Mouse (Mus musculus): ENCODE measurements around the gene Bbip1. TPM values are rescaled to one million over a fixed set of nuclear protein-coding genes. Genes with fewer than 3 reads are reported as not detected.
"Not testable (repeated sequence)": the region's sequence is repeated elsewhere in the genome, so short reads cannot be mapped to it uniquely, and the experiment has no call there.

Bbip1 gene
- total and polyA plus RNA-seq, 2 experiments from 2014 or later: 138 to 196 TPM

DNA sequence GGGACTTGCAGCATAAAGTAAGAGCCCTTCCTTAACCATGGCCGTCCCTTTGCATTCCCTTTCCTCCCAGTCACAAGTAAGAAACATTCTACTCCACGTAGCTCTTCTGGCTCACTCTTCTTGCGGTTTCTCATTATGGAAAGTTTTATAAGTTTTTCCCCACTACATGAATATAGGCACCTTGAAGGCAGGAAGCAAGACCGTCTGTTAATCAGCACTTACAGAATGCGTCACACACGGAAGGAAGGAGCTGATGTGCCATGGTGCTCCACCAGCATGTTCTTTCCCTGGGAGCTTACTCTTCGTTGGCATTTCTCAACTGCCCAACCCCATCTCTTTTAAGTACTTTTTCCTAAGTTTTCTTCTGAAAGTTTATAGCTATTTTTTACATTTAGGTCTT is 27.5 kb upstream of the Bbip1 start:
- H3K9ac ChIP-seq: no peak overlapping the region
- no peak overlapping the region for H3K4me2 ChIP-seq (ENCODE audit: low read depth)
- no peaks in the 10 kb centered on the region for H3K4me1 ChIP-seq (ENCODE audit: insufficient read depth)
- TF ChIP-seq CTCF (IDR thresholded peaks at IDR 0.05; ENCODE audit: low read depth): no peak
- WGBS: 86% methylated on average over 7 of the region's 7 CpGs
- no peaks in the 10 kb centered on the region for H3K9me3 ChIP-seq (ENCODE audit: low read length)
- no peak overlapping the region for H3K27ac ChIP-seq (ENCODE audit: low read depth, low read length)
- no peak overlapping the region for H3K4me3 ChIP-seq (ENCODE audit: low read depth, low read length)
- H3K36me3 ChIP-seq (ENCODE audit: insufficient read depth): no peaks in the 10 kb centered on the region
- H3K27me3 ChIP-seq (ENCODE audit: insufficient read depth, low read length): no peaks in the 10 kb centered on the region
- DNase-seq: no peak
- ATAC-seq: no peak

DNA sequence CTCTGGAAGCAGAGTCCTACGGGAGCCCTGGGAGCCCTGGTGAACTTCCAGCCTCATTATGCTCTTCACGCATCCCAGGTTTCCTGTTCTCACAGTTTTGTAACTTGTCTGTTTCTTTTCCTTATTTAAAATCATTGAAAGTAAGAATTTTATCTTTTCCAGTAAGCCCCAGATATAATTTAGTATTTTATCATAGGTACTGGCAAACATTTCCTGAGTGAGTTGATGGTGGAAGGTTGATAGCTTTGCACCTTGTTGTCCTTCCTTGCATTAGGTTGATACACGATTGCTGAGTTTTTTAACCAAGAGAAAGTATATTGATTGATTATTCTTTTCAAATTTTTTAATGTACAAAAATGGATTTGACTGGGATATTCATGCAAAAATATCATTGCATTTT is 24.8 kb upstream of the Bbip1 start:
- no peak overlapping the region for H3K4me2 ChIP-seq (ENCODE audit: low read depth)
- H3K27ac ChIP-seq (ENCODE audit: low read depth, low read length): no peak overlapping the region
- no peaks in the 10 kb centered on the region for H3K27me3 ChIP-seq (ENCODE audit: insufficient read depth, low read length)
- no peaks in the 10 kb centered on the region for H3K9me3 ChIP-seq (ENCODE audit: low read length)
- WGBS: 94% methylated on average over 3 of the region's 3 CpGs
- no peaks in the 10 kb centered on the region for H3K36me3 ChIP-seq (ENCODE audit: insufficient read depth)
- no peak overlapping the region for H3K9ac ChIP-seq
- DNase-seq (no peak), ATAC-seq (no peak)
- no peak for TF ChIP-seq CTCF (IDR thresholded peaks at IDR 0.05; ENCODE audit: low read depth)
- H3K4me3 ChIP-seq (ENCODE audit: low read depth, low read length): no peak overlapping the region
- no peaks in the 10 kb centered on the region for H3K4me1 ChIP-seq (ENCODE audit: insufficient read depth)

DNA sequence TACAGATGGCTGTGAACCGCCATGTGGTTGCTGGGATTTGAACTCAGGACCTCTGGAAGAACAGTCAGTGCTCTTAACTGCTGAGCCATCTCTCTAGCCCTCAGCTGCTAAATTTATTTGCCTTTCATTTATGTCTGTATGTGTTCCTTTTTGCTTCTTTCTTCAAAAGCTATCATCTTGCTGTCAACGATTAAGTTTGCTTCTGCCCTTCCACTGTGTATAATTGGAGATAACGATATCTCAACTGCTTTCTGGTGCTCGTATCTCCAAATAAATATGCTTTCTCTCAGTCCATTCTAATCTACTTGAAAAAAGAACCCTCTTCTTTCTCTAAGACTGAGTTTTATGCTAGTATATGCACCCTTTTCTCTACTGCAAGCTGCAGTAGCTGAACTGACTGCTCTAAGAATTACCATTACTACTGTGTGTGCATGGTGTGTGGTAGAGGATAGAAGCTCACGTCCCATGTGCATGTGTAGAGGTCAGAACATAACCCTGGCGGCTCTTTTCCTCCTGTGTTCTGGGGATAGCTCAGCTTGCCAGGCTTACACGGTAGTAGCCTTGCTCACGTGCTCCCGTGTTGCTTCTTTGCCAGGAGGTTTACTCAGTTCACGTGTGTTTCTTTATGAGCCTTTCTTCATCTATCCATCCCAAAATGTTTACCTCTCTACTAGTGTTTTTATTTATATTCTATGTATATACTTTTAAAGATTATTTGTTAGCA is 20.6 kb upstream of the Bbip1 start:
- Histone ChIP-seq H3K4me3 (ENCODE audit: low read depth, low read length) (no peak overlapping the region), H3K9ac (no peak overlapping the region), H3K9me3 (ENCODE audit: low read length) (no peaks in the 10 kb centered on the region), H3K4me1 (ENCODE audit: insufficient read depth) (no peaks in the 10 kb centered on the region), H3K4me2 (ENCODE audit: low read depth) (no peak overlapping the region), H3K36me3 (ENCODE audit: insufficient read depth) (no peaks in the 10 kb centered on the region), H3K27ac (ENCODE audit: low read depth, low read length) (no peak overlapping the region), H3K27me3 (ENCODE audit: insufficient read depth, low read length) (no peaks in the 10 kb centered on the region)
- TF ChIP-seq CTCF (IDR thresholded peaks at IDR 0.05; ENCODE audit: low read depth): no peak
- DNase-seq (no peak), ATAC-seq (no peak)
- 85% methylated on average over 10 of the region's 10 CpGs for WGBS

DNA sequence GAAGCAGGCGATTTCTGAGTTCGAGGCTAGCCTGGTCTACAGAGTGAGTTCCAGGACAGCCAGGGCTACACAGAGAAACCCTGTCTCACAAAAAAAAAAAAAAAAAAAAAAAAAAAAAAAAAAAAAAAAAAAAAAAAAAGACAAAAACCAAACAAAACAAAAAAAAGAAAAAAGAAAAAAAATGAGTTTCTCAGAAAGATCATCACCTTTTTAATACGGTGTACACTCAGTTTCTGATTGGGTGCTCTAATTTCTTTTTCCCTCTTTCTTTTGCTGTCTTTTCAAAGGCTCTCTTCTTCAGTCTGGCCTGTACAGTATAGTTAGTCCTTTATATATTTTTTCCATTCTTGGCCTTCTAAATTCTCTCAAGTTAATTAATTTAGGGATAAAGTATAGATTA is 19.9 kb upstream of the Bbip1 start:
- H3K27ac ChIP-seq (ENCODE audit: low read depth, low read length); ATAC-seq; DNase-seq; H3K4me2 ChIP-seq (ENCODE audit: low read depth); H3K27me3 ChIP-seq (ENCODE audit: insufficient read depth, low read length); H3K36me3 ChIP-seq (ENCODE audit: insufficient read depth); H3K4me3 ChIP-seq (ENCODE audit: low read depth, low read length); H3K9me3 ChIP-seq (ENCODE audit: low read length); H3K9ac ChIP-seq; H3K4me1 ChIP-seq (ENCODE audit: insufficient read depth): not testable (repeated sequence)
- 98% methylated on average over 3 of the region's 3 CpGs for WGBS

DNA sequence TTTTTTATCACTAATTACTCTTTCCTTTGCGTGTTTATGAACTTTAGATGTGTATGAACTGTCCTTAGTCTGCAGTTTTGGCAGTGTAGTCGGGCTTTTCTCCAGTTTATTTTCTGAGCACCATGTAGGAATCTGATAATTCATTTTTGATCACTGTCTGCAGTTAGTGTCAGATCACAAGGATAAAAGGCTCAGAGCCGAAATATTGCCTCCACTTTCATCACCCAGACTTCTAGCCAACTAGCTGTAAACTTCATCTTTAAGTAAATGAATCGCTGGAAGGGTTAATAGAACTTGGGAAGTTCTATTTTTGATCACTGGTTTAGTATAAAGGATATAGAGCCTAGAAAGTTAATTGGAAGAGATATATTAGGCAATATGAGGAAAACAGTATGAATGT is 18.1 kb upstream of the Bbip1 start:
- H3K4me1 ChIP-seq (ENCODE audit: insufficient read depth): no peaks in the 10 kb centered on the region
- no peaks in the 10 kb centered on the region for H3K36me3 ChIP-seq (ENCODE audit: insufficient read depth)
- H3K9ac ChIP-seq: no peak overlapping the region
- no peak overlapping the region for H3K4me3 ChIP-seq (ENCODE audit: low read depth, low read length)
- TF ChIP-seq CTCF (IDR thresholded peaks at IDR 0.05; ENCODE audit: low read depth): no peak
- no peaks in the 10 kb centered on the region for H3K9me3 ChIP-seq (ENCODE audit: low read length)
- no peak overlapping the region for H3K27ac ChIP-seq (ENCODE audit: low read depth, low read length)
- no peaks in the 10 kb centered on the region for H3K27me3 ChIP-seq (ENCODE audit: insufficient read depth, low read length)
- ATAC-seq (no peak), DNase-seq (no peak)
- WGBS: 92% methylated on average over 4 of the region's 4 CpGs
- no peak overlapping the region for H3K4me2 ChIP-seq (ENCODE audit: low read depth)

DNA sequence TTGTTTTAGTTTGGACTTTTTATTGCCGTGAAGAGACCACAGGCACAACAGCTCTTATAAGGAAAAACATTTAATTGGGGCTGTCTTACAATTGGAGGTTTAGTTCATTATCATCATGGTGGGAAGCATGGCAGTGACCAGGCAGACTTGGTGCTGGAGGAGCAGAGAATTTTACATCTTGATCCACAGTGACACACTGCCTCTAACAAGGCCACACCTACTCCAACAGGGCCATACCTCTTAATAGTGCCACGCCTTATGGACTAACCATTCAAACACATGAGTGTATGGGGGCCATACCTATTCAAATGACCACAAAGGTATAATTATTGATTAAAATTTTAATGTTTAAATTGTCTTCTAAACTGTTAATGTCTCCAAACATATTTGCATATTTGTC is 13.1 kb upstream of the Bbip1 start:
- no peak overlapping the region for H3K4me3 ChIP-seq (ENCODE audit: low read depth, low read length)
- H3K36me3 ChIP-seq (ENCODE audit: insufficient read depth): no peaks in the 10 kb centered on the region
- WGBS: 95% methylated on average over 2 of the region's 2 CpGs
- H3K27me3 ChIP-seq (ENCODE audit: insufficient read depth, low read length): no peaks in the 10 kb centered on the region
- no peaks in the 10 kb centered on the region for H3K4me1 ChIP-seq (ENCODE audit: insufficient read depth)
- ATAC-seq: no peak
- no peak for DNase-seq
- H3K9me3 ChIP-seq (ENCODE audit: low read length): no peaks in the 10 kb centered on the region
- no peak overlapping the region for H3K27ac ChIP-seq (ENCODE audit: low read depth, low read length)
- H3K9ac ChIP-seq: no peak overlapping the region
- H3K4me2 ChIP-seq (ENCODE audit: low read depth): no peak overlapping the region
- TF ChIP-seq CTCF (IDR thresholded peaks at IDR 0.05; ENCODE audit: low read depth): no peak

DNA sequence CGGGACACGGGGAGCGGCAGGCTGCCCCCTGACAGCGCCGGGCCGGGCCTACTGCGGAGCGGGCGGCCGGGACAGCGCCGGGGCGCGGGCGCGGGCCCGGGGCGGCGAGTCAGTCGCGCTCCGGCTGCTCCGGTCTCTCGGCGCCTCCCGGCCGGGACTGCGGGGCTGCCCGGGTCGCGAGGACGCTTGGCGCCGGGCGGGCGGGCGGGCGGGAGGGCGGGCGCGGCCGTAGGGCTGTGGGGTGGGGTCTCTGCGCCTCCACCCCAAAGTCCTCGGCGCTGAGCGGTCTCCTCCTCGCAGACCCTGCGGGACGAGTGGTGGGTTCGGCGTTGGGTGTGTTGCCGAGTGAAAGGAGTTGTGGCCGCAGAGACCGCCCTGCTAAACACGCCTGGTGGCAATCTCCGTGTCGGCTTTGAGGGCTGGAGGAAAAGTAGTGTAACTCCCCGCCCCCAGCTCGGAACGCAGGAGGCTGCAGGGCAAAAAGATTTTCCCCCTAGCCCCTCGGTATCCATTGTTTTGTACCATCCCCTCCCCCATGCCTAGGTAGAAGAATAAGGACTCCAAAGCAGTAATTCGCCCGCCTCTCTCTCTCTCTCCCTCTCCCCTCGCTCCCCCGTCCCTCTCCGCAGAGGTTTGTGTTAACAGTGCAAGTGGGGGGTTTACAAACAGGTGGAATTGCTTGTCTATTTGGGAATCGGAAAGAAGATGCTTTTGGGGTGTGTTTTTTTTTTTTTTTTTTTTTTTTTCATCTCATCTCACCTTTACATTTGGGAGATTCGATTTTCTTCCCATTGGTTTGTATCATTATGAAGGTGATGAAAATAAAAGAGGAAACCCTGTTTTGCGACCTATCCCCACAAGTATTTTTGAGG is 980 bp upstream of the Bbip1 start:
- no peaks in the 10 kb centered on the region for H3K36me3 ChIP-seq (ENCODE audit: insufficient read depth)
- peak overlapping the region; percentile 65 for H3K4me3 ChIP-seq (ENCODE audit: low read depth, low read length)
- H3K4me2 ChIP-seq (ENCODE audit: low read depth): peak overlapping the region; percentile 50
- H3K27ac ChIP-seq (ENCODE audit: low read depth, low read length): peak overlapping the region; percentile 91
- DNase-seq (peak; percentile 41), ATAC-seq (peak; percentile 10)
- peaks cover 13% of the 10 kb centered on the region for H3K4me1 ChIP-seq (ENCODE audit: insufficient read depth)
- H3K27me3 ChIP-seq (ENCODE audit: insufficient read depth, low read length): no peaks in the 10 kb centered on the region
- TF ChIP-seq CTCF (IDR thresholded peaks at IDR 0.05; ENCODE audit: low read depth): no peak
- H3K9ac ChIP-seq: peak overlapping the region; percentile 83
- 1% methylated on average over 42 of the region's 69 CpGs for WGBS
- H3K9me3 ChIP-seq (ENCODE audit: low read length): no peaks in the 10 kb centered on the region
